Mouse (Mus musculus): ENCODE results near the gene Pkp1. TPM values are rescaled to one million over a fixed set of nuclear protein-coding genes. Genes with fewer than 3 reads are reported as not detected.
A peak's percentile ranks its signal among the peaks of the same experiment; 100 is the strongest.

Gene Pkp1
- polyA plus RNA-seq, 1 experiment, result not detected

GRCm38 (mm10) chr1:135855344-135855687 lies 63.7 kb downstream of the Pkp1 start:
- 98% methylated on average over 1 of the region's 1 CpGs for WGBS
- H3K4me1 ChIP-seq (ENCODE audit: control insufficient read depth, insufficient read depth, low read length), result peaks cover 16% of the 10 kb centered on the region
- H3K4me3 ChIP-seq (ENCODE audit: insufficient read depth, low read depth, low read length), result no peak overlapping the region
- TF ChIP-seq POLR2A (IDR thresholded peaks at IDR 0.05; ENCODE audit: insufficient read depth, low read depth, low read length) (no peak), CTCF (IDR thresholded peaks at IDR 0.05; ENCODE audit: insufficient read depth, low read depth, low read length) (no peak)
- H3K27ac ChIP-seq (ENCODE audit: insufficient read depth, low read depth, low read length), result no peak overlapping the region

- Histone ChIP-seq H3K4me1 (ENCODE audit: control insufficient read depth, insufficient read depth, low read length) (peaks cover 16% of the 10 kb centered on the region), H3K27ac (ENCODE audit: insufficient read depth, low read depth, low read length) (no peak overlapping the region), H3K4me3 (ENCODE audit: insufficient read depth, low read depth, low read length) (no peak overlapping the region)
- WGBS, result 91% methylated on average over 6 of the region's 6 CpGs
- no peak for TF ChIP-seq POLR2A (IDR thresholded peaks at IDR 0.05; ENCODE audit: insufficient read depth, low read depth, low read length)
- TF ChIP-seq CTCF (IDR thresholded peaks at IDR 0.05; ENCODE audit: insufficient read depth, low read depth, low read length), result no peak
These were observed 64.2 kb downstream of the Pkp1 start for GRCm38 (mm10) chr1:135854591-135855343.

GRCm38 (mm10) chr1:135853200-135853599 lies 65.8 kb downstream of the Pkp1 start:
- no peak for TF ChIP-seq POLR2A (IDR thresholded peaks at IDR 0.05; ENCODE audit: insufficient read depth, low read depth, low read length)
- no peak for TF ChIP-seq CTCF (IDR thresholded peaks at IDR 0.05; ENCODE audit: insufficient read depth, low read depth, low read length)
- Histone ChIP-seq H3K27ac (ENCODE audit: insufficient read depth, low read depth, low read length) (no peak overlapping the region), H3K4me3 (ENCODE audit: insufficient read depth, low read depth, low read length) (no peak overlapping the region), H3K4me1 (ENCODE audit: control insufficient read depth, insufficient read depth, low read length) (peaks cover 16% of the 10 kb centered on the region)
- WGBS, result 96% methylated on average over 4 of the region's 4 CpGs

- Histone ChIP-seq H3K4me3 (ENCODE audit: insufficient read depth, low read depth, low read length) (no peak overlapping the region), H3K4me1 (ENCODE audit: control insufficient read depth, insufficient read depth, low read length) (peaks cover 16% of the 10 kb centered on the region), H3K27ac (ENCODE audit: insufficient read depth, low read depth, low read length) (peak overlapping the region; percentile 29; the same call in 1 of the 2 replicates)
- WGBS, result 48% methylated on average over 13 of the region's 13 CpGs
- TF ChIP-seq POLR2A (IDR thresholded peaks at IDR 0.05; ENCODE audit: insufficient read depth, low read depth, low read length) (no peak), CTCF (IDR thresholded peaks at IDR 0.05; ENCODE audit: insufficient read depth, low read depth, low read length) (no peak)
These were observed 66.8 kb downstream of the Pkp1 start for GRCm38 (mm10) chr1:135852044-135852756.

GRCm38 (mm10) chr1:135850722-135851512 lies 68.1 kb downstream of the Pkp1 start:
- Histone ChIP-seq H3K27ac (ENCODE audit: insufficient read depth, low read depth, low read length) (no peak overlapping the region), H3K4me1 (ENCODE audit: control insufficient read depth, insufficient read depth, low read length) (peaks cover 16% of the 10 kb centered on the region), H3K4me3 (ENCODE audit: insufficient read depth, low read depth, low read length) (no peak overlapping the region)
- 80% methylated on average over 12 of the region's 12 CpGs for WGBS
- TF ChIP-seq POLR2A (IDR thresholded peaks at IDR 0.05; ENCODE audit: insufficient read depth, low read depth, low read length) (no peak), CTCF (IDR thresholded peaks at IDR 0.05; ENCODE audit: insufficient read depth, low read depth, low read length) (0 out of 2 replicates have a peak, but pooled peaks have one; percentile 22)

- Histone ChIP-seq H3K4me1 (ENCODE audit: control insufficient read depth, insufficient read depth, low read length) (peaks cover 16% of the 10 kb centered on the region), H3K4me3 (ENCODE audit: insufficient read depth, low read depth, low read length) (no peak overlapping the region), H3K27ac (ENCODE audit: insufficient read depth, low read depth, low read length) (no peak overlapping the region)
- WGBS, result 78% methylated on average over 17 of the region's 17 CpGs
- TF ChIP-seq CTCF (IDR thresholded peaks at IDR 0.05; ENCODE audit: insufficient read depth, low read depth, low read length), result no peak
- no peak for TF ChIP-seq POLR2A (IDR thresholded peaks at IDR 0.05; ENCODE audit: insufficient read depth, low read depth, low read length)
These were observed 71.2 kb downstream of the Pkp1 start for GRCm38 (mm10) chr1:135847611-135848351.

GRCm38 (mm10) chr1:135847139-135847562 lies 71.9 kb downstream of the Pkp1 start:
- no peak overlapping the region for H3K4me3 ChIP-seq (ENCODE audit: insufficient read depth, low read depth, low read length)
- peaks cover 9% of the 10 kb centered on the region for H3K4me1 ChIP-seq (ENCODE audit: control insufficient read depth, insufficient read depth, low read length)
- 44% methylated on average over 6 of the region's 6 CpGs for WGBS
- TF ChIP-seq CTCF (IDR thresholded peaks at IDR 0.05; ENCODE audit: insufficient read depth, low read depth, low read length) (peak; percentile 55; the same call in 1 of the 2 replicates), POLR2A (IDR thresholded peaks at IDR 0.05; ENCODE audit: insufficient read depth, low read depth, low read length) (no peak)
- H3K27ac ChIP-seq (ENCODE audit: insufficient read depth, low read depth, low read length), result no peak overlapping the region

- 92% methylated on average over 5 of the region's 5 CpGs for WGBS
- TF ChIP-seq CTCF (IDR thresholded peaks at IDR 0.05; ENCODE audit: insufficient read depth, low read depth, low read length) (no peak), POLR2A (IDR thresholded peaks at IDR 0.05; ENCODE audit: insufficient read depth, low read depth, low read length) (no peak)
- H3K4me1 ChIP-seq (ENCODE audit: control insufficient read depth, insufficient read depth, low read length), result peaks cover 4% of the 10 kb centered on the region
- no peak overlapping the region for H3K27ac ChIP-seq (ENCODE audit: insufficient read depth, low read depth, low read length)
- no peak overlapping the region for H3K4me3 ChIP-seq (ENCODE audit: insufficient read depth, low read depth, low read length)
These were observed 72.4 kb downstream of the Pkp1 start for GRCm38 (mm10) chr1:135846632-135847031.
